Mouse (Mus musculus) thymus, adult 18-20 months (tissue): Measurements from ENCODE around the gene Hpgd.

ENCODE experiments used
- DNase-seq, 2 experiments: peaks; one replicate each; pipeline ENCODE4 v3.0.0; 2022; ENCODE audit warnings: mixed read lengths in 2 of 2

Hpgd gene

GRCm38 (mm10) chr8:56328130-56328542 lies 33.8 kb downstream of the Hpgd start:
- DNase-seq: no peak

- DNase-seq: no peak
Measured at GRCm38 (mm10) chr8:56335390-56336000, 41.1 kb downstream of the Hpgd start.

- DNase-seq: no peak
Measured at GRCm38 (mm10) chr8:56336771-56337170, 42.4 kb downstream of the Hpgd start.

- DNase-seq: no peak
Measured at GRCm38 (mm10) chr8:56343505-56343904, 49.1 kb downstream of the Hpgd start.

GRCm38 (mm10) chr8:56343940-56344339 lies 49.6 kb downstream of the Hpgd start:
- no peak for DNase-seq

GRCm38 (mm10) chr8:56344359-56344758 lies 50.0 kb downstream of the Hpgd start:
- no peak for DNase-seq

GRCm38 (mm10) chr8:56345641-56346420 lies 51.4 kb downstream of the Hpgd start:
- no peak for DNase-seq

- DNase-seq: no peak
Measured at GRCm38 (mm10) chr8:56363180-56363579, 68.8 kb downstream of the Hpgd start.
